Mouse (Mus musculus) intestine, postnatal 0 days (tissue): ENCODE results near the gene A930033H14Rik. TPM values are rescaled to one million over a fixed set of nuclear protein-coding genes. Genes with fewer than 3 reads are reported as not detected.

ENCODE experiments used
- ATAC-seq: fragments of 200-750 bp; cut with Nextera tagmentation; 2 replicates; pipeline ENCODE4 v1.8.0; 2017; ENCODE audit warnings: mild to moderate bottlenecking, moderate TSS enrichment, moderate library complexity
- H3K27ac ChIP-seq: fragments of 300-500 bp; sonication (generic); 2 replicates; pipeline ENCODE4 v1.5.1; 2014; ENCODE audit warnings: mild to moderate bottlenecking, low read depth, low read length, moderate library complexity
- H3K27me3 ChIP-seq: fragments of 300-500 bp; sonication (generic); replicated peaks from 2 replicates; pipeline ENCODE4 v1.6.1; 2014; ENCODE audit warnings: low read length, mixed read lengths; ENCODE audit not compliant: control insufficient read depth, insufficient read depth
- H3K36me3 ChIP-seq: fragments of 300-500 bp; sonication (generic); 2 replicates; pipeline ENCODE4 v1.6.1; 2014; ENCODE audit warnings: mild to moderate bottlenecking, moderate library complexity; ENCODE audit not compliant: control insufficient read depth, insufficient read depth
- H3K4me1 ChIP-seq: fragments of 300-500 bp; sonication (generic); replicated peaks from 2 replicates; pipeline ENCODE4 v1.6.1; 2014; ENCODE audit warnings: antibody characterized with exemption, low read length, mixed read lengths; ENCODE audit not compliant: control insufficient read depth, insufficient read depth
- H3K4me2 ChIP-seq: fragments of 300-500 bp; sonication (generic); replicated peaks from 2 replicates; pipeline ENCODE4 v1.6.1; 2014; ENCODE audit warnings: low read depth, mild to moderate bottlenecking, moderate library complexity
- H3K4me3 ChIP-seq: fragments of 300-500 bp; sonication (generic); 2 replicates; pipeline ENCODE4 v1.5.1; 2014; ENCODE audit warnings: low read depth, low read length
- H3K9ac ChIP-seq: fragments of 300-500 bp; sonication (generic); 2 replicates; pipeline ENCODE4 v1.6.1; 2014; ENCODE audit warnings: mild to moderate bottlenecking, low read depth, low read length
- H3K9me3 ChIP-seq: fragments of 300-500 bp; sonication (generic); 2 replicates; pipeline ENCODE4 v1.6.1; 2016; ENCODE audit warnings: mixed run types; ENCODE audit not compliant: control insufficient read depth
- CTCF ChIP-seq: sonication (generic); IDR thresholded peaks from 2 replicates; pipeline ENCODE4 v1.5.1; 2016; ENCODE audit warnings: low read depth, mild to moderate bottlenecking, control low read depth, antibody characterized with exemption, moderate library complexity
- WGBS: fragments of 180-500 bp; shearing (Covaris S2); extraction: QIAGEN DNeasy Blood & Tissue Kit; methylation state at CpG from one replicate; pipeline ENCODE4 v1.1.7; 2014; 5-methylcytosine and 5-hydroxymethylcytosine counted together
- polyA plus RNA-seq: library from polyadenylated mRNA; unstranded; fragments of >200 nt; fragmentation: Nextera tagmentation; extraction: Ambion mirVana; gene quantifications from 2 replicates; pipeline ENCODE4 v1.2.1, GENCODE M21; 2015

The A930033H14Rik gene
- polyA plus RNA-seq, 1 experiment from 2014 or later = 1.0 TPM

DNA sequence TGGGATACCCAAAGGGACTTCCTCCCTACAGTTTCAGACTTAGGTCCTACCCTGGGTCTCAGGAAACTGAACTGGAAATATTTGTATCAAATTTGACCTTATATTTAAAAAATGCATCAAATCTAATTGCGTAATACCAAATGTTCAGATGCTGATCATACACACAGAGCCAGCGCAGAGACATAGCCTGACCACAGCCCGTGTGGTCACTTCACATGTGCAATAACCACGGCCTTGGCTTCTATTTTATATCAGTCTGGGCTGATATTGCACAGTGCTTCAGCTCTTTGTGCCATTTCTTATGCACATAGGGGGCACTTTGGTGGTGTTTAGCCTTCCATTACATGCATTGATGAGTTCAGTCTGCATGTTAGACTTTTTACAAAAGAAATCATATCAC lies 10.3 kb upstream of the A930033H14Rik start:
- Histone ChIP-seq H3K27me3 (no peaks in the 10 kb centered on the region), H3K4me2 (no peak overlapping the region), H3K4me1 (no peaks in the 10 kb centered on the region), H3K36me3 (no peaks in the 10 kb centered on the region), H3K4me3 (no peak overlapping the region), H3K27ac (no peak overlapping the region), H3K9me3 (no peaks in the 10 kb centered on the region), H3K9ac (no peak overlapping the region)
- no peak for TF ChIP-seq CTCF
- no peak for ATAC-seq
- WGBS = 88% methylated on average over 4 of the region's 4 CpGs

DNA sequence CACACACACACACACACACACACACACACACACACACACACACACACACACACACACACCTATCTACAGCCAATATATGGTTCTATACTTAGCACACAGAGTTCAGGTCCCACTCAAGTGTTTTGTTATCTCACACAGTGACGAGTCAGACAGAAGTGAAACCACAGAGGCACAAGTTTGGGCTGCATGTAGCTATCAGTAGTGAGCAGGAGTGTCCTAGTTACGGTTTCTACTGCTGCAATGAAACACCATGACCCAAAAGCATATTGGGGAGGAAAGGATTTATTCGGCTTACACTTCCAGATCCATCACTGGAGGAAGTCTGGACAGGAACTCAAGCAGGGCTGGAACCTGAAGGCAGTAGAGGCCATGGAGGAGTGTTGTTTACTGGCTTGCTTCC lies 9.1 kb upstream of the A930033H14Rik start:
- Histone ChIP-seq H3K36me3 (no peaks in the 10 kb centered on the region), H3K27ac (no peak overlapping the region), H3K9ac (no peak overlapping the region), H3K27me3 (no peaks in the 10 kb centered on the region), H3K4me2 (no peak overlapping the region), H3K9me3 (no peaks in the 10 kb centered on the region), H3K4me3 (no peak overlapping the region), H3K4me1 (no peaks in the 10 kb centered on the region)
- no peak for TF ChIP-seq CTCF
- no peak for ATAC-seq
- WGBS = 69% methylated on average over 3 of the region's 3 CpGs

DNA sequence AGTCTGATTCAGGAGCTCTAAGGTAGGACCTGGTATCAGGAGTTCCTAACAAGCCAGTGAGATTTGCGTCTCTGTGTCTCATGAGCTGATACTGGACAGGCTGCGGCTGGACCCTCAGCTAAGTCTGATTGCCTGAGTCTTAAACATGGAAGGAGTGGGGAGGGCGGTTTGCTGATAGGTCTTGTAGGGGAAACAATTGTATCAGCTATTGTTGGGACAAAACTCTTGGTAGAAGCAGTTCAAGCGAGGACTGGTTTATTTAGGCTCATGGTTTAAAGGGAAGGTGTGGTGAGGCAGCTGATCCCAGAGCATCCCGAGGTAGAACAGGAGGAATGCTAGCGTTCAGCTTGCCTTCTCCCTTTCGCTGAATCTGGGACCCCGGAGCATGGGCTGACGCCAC lies 8.2 kb upstream of the A930033H14Rik start:
- Histone ChIP-seq H3K27me3 (no peaks in the 10 kb centered on the region), H3K4me3 (no peak overlapping the region), H3K27ac (no peak overlapping the region), H3K9me3 (no peaks in the 10 kb centered on the region), H3K36me3 (no peaks in the 10 kb centered on the region), H3K9ac (no peak overlapping the region), H3K4me1 (no peaks in the 10 kb centered on the region), H3K4me2 (no peak overlapping the region)
- WGBS = 92% methylated on average over 9 of the region's 9 CpGs
- ATAC-seq = no peak
- TF ChIP-seq CTCF = no peak

DNA sequence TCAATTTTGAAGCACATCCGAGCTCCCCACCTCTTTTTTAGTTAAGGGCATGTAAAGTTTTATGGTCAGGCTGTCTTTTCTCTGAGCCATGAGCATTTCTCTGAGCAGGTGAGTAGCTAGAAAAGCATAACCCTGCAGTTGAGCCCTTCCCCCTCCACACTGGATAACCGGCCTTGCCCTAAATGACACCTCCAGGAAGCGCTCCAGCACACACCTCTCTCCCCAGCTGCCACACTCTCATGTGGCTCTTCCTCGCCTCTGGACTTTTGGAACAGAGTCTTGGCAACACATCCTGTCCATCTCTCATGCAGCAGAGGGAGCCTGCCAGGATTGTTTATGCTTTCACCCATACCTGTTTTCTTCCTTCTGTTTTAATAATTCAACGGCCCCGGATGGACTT lies 7.4 kb upstream of the A930033H14Rik start:
- H3K36me3 ChIP-seq = no peaks in the 10 kb centered on the region
- no peak overlapping the region for H3K9ac ChIP-seq
- H3K27me3 ChIP-seq = no peaks in the 10 kb centered on the region
- no peaks in the 10 kb centered on the region for H3K9me3 ChIP-seq
- no peaks in the 10 kb centered on the region for H3K4me1 ChIP-seq
- no peak for ATAC-seq
- H3K27ac ChIP-seq = no peak overlapping the region
- no peak overlapping the region for H3K4me3 ChIP-seq
- no peak overlapping the region for H3K4me2 ChIP-seq
- TF ChIP-seq CTCF = no peak
- WGBS = 59% methylated on average over 6 of the region's 6 CpGs

DNA sequence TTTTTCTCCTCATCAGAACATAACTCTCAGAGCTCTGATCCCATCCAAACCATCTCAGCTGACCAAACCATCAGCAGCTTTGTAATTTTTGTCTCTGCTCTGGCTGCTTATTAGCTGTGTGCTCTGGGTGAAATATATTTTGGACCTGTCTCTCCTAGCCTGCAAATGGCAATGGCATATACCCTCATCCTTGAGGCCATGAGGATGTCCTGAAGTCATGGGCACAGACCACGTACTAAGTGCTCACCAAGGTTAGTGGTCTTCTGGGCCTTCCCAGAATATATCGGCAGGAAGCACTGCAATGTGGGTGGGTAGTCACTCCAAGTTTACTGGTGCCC lies 6.4 kb upstream of the A930033H14Rik start:
- Histone ChIP-seq H3K36me3 (no peaks in the 10 kb centered on the region), H3K4me2 (no peak overlapping the region), H3K27ac (no peak overlapping the region), H3K4me1 (no peaks in the 10 kb centered on the region), H3K9ac (no peak overlapping the region), H3K27me3 (no peaks in the 10 kb centered on the region), H3K4me3 (no peak overlapping the region), H3K9me3 (no peaks in the 10 kb centered on the region)
- TF ChIP-seq CTCF = no peak
- no peak for ATAC-seq
- 85% methylated on average over 2 of the region's 2 CpGs for WGBS

DNA sequence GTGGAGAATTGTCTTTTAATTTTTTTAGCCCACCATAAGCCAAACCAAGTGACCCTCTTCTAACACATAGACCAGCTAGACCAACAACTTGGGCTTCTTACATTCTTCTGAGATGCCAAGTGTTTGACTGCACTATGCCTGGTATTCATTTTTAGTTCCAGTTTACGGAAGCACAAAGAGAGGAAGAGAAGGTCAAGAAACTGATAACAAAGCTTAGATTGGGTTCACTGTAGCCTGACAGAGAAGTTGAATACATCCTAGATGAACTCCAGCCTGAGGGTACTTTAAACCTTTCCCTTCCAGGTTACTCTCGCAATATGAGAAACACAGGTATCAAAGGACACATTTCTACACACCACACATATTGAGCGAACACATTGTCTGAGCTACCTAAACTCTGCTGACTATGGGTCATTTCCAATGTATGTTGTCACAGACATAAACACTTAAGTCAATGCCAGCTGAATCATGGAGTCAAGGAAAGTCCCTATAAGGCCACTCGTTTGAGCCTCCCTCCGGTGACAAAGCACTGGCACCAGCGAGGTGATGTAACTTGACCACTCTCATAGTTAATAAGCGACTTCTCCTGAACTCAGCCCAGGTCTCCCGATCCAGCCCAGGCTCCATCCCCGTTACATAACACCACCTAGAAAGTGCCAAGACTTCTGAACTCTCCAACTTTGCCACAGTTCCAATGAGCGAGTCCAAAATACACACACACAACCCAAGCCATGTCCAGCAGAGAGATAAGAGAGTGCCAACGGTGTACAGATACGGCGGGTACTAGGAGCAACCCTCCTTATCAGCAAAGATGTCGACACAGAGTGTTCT lies 5.8 kb upstream of the A930033H14Rik start:
- Histone ChIP-seq H3K4me1 (no peaks in the 10 kb centered on the region), H3K4me2 (no peak overlapping the region), H3K4me3 (no peak overlapping the region), H3K27ac (no peak overlapping the region), H3K9ac (no peak overlapping the region), H3K27me3 (no peaks in the 10 kb centered on the region), H3K36me3 (no peaks in the 10 kb centered on the region), H3K9me3 (no peaks in the 10 kb centered on the region)
- 61% methylated on average over 14 of the region's 14 CpGs for WGBS
- ATAC-seq = peak; percentile 88
- no peak for TF ChIP-seq CTCF
